Mouse (Mus musculus): ENCODE data around the gene Fam25c.

The Fam25c gene

GRCm38 (mm10) chr14:34355301-34355700 is at the start of gene Fam25c:
Gene Fam25c, minus strand, starts transcription at chr14:34355433.
- no peak for DNase-seq (ENCODE audit: low read depth, low spot score)

DNA sequence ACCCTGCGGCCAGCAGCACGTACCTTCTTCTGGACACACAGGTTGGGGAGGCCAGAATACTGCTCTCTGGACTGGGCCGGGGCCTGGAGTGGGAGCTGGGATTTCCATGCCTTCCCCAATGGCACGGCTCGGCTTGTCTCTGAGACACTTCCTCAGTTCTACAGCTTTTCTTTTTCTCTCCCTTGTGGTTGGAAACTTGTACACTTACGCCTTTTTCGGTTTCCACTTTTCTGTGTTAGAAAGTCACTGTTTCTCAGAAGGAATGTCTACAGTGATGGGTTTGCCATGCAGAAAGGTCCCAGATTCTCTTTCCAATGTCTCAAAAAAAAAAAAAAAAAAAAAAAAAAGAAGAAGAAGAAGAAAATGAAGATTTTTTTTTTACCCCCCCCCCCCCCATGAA is 48.2 kb upstream of the Fam25c start:
- no peak for DNase-seq (ENCODE audit: low read depth, low spot score)

GRCm38 (mm10) chr14:34402871-34403270 is 47.6 kb upstream of the Fam25c start:
- DNase-seq (ENCODE audit: low read depth, low spot score), result no peak

DNA sequence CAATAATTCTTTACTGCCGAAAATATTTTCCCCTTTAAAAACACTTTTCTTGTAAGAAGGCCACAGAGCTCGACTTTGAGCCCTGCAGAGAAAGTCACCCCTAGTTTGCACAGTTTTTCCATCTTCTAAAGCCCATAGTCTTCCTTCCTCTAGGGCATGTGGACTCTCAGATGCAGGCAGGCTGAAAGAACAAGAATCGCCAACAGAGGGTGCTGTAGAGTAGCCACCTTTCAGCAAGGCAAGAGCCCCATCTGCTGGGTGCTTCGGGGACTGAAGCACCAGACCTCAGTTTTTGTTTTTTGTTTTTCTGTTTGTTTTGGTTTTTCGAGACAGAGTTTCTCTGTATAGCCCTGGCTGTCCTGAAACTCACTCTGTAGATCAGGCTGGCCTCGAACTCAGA is 45.9 kb upstream of the Fam25c start:
- DNase-seq (ENCODE audit: low read depth, low spot score), result peak; percentile 93

DNA sequence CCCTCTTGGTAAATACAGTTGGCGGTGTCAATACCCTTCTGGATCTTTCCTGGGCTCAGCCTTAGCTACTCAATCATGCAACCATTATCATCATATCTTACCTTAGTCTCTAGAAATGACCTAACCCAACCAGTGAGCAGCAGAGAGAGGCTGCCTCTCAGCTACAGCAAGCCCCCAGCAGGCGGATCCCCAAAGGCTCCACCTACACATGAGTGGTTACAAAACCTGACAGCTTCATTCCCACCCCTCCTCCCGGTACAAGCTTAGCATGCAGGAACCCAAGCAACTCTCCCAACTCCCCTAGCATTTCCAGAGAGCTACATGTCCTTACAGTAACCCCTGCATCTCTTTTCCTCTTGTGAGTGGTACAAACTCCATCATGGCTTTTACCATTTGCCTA is 44.8 kb upstream of the Fam25c start:
- peak; percentile 58 for DNase-seq (ENCODE audit: low read depth, low spot score)

- DNase-seq (ENCODE audit: low read depth, low spot score), result no peak
Measured at GRCm38 (mm10) chr14:34399301-34399700, 44.1 kb upstream of the Fam25c start.

DNA sequence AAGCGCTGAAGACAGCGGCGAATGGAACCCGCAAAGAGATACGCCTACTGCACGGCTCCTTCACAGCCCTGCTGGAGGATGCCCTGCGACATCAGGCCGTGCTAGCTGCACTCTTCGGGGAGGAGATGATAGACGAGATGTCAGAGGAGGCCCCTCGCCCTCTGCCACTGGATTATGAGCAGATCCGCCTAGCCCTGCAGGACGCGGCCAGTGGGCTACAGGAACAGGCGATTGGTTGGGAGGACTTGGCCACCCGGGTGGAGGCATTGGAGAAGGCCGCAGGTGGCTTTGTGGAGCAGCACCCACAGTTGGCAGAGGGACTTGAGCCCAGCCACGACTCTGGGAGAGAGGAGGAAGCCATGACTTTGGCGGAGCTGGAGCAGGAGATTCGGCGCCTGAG is 43.7 kb upstream of the Fam25c start:
- DNase-seq (ENCODE audit: low read depth, low spot score), result peak; percentile 46

- no peak for DNase-seq (ENCODE audit: low read depth, low spot score)
Measured at GRCm38 (mm10) chr14:34397871-34398270, 42.6 kb upstream of the Fam25c start.

DNA sequence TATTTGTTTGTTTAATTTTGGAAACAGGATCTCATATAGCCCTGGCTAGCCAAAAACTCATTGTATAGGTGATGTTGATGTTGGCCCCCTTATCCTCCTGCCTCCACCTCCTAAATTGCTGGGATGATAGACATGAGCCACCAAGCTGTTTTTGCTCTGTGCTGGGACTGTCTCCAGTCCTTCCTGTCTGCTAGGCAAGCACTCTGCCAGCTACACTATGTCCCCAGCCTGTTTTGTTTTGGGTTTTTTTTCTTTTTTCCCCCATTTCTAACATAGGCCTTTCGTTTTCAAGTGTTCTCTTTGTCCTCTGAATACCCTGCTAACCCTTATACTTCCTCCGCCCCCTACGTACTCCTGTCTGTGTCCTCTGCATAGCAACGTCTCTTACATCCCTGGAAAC is 38.1 kb upstream of the Fam25c start:
- no peak for DNase-seq (ENCODE audit: low read depth, low spot score)

- DNase-seq (ENCODE audit: low read depth, low spot score), result peak; percentile 32
Measured at GRCm38 (mm10) chr14:34382921-34383704, 27.9 kb upstream of the Fam25c start.

DNA sequence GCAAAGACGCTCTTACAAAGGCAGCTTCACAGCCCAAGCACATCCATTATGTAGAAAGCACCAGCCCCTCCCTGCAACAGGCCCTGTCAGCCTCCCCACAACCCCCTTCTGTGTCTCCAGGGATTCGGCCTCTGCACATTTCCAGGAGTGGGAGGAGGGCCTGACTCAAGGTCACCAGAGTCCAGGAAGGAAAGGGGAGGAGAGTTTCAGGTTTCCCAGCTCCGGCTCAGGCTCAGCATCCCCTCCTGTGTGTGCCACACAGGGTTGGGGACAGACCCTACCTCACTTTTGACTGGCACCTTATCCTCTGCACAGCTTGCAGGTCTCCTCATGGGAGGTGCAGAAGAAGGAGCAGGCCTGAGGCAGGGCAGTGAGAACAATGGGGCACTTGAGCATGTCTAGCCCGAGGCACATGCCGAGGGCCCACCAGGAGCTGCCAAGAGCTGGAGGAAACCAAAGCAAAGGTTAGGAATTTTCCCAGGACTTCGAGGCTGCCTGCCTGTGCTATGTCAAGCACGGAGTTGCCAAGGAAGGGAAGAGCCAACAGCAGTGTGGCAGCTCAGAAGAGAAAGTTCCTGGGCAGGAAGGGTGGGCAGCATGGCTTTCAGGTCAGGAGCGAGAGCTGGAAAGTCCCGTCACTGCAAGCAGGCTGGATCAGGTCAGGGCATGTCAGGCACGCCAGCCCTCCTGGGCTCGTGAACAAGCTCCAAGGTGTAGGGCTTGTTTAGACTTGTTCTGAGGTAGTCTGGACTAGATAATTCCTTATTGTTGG is 23.5 kb upstream of the Fam25c start:
- peak; percentile 95 for DNase-seq (ENCODE audit: low read depth, low spot score)

GRCm38 (mm10) chr14:34377121-34377520 is 21.9 kb upstream of the Fam25c start:
- no peak for DNase-seq (ENCODE audit: low read depth, low spot score)

GRCm38 (mm10) chr14:34375941-34376340 is 20.7 kb upstream of the Fam25c start:
- no peak for DNase-seq (ENCODE audit: low read depth, low spot score)

GRCm38 (mm10) chr14:34375415-34375904 is 20.2 kb upstream of the Fam25c start, which contains the start of gene Mmrn2:
Gene Mmrn2, plus strand, starts transcription at chr14:34375465.
- DNase-seq (ENCODE audit: low read depth, low spot score), result no peak

DNA sequence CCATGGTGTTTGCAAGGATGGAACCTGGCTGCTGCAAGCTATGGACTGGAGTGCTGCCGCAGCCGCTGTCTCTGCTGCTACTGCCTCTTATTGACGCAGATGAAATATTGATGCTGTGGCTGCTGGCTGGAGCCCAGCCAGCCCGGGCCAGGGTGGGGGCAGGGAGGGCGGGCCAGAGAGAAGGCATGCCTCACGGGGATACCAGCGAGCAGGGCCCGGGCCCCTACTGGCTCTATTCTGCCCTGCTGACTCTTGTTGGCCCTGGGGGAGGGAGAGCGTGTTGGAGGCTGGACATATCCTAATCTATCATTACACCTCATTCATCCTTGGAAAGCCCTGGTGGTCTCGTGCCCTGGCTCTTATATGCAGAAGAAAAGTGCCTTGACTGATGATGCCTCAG is 19.3 kb upstream of the Fam25c start, which contains the start of gene Sncg:
Gene Sncg (minus strand): TSS at position 213 of the 400 bp plus-strand sequence.
- DNase-seq (ENCODE audit: low read depth, low spot score), result no peak

GRCm38 (mm10) chr14:34373581-34373980 is 18.3 kb upstream of the Fam25c start:
- DNase-seq (ENCODE audit: low read depth, low spot score), result no peak

DNA sequence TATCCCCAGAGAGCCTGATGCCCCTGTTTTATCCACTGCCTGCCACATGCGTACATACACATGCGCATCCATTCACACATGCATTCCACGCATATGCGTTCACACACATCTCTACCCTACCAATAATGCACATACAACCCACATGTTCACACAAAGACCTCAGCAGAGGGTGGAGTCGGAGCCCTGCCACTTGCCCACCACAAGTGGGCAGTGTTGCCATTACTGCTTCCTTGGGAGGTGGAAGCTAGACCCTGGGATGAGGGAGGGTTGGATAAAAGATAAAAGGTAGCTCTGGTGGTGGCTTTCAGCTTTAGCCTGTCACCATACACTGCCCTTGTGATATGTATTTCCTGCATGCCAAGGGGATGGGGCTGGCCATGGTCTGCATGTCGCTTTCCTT is 17.4 kb upstream of the Fam25c start:
- DNase-seq (ENCODE audit: low read depth, low spot score), result peak; percentile 87

- peak; percentile 60 for DNase-seq (ENCODE audit: low read depth, low spot score)
Measured at GRCm38 (mm10) chr14:34371763-34372162, 16.5 kb upstream of the Fam25c start.

- no peak for DNase-seq (ENCODE audit: low read depth, low spot score)
Measured at GRCm38 (mm10) chr14:34370921-34371320, 15.7 kb upstream of the Fam25c start.

GRCm38 (mm10) chr14:34370203-34370602 is 15.0 kb upstream of the Fam25c start:
- no peak for DNase-seq (ENCODE audit: low read depth, low spot score)

- peak; percentile 80 for DNase-seq (ENCODE audit: low read depth, low spot score)
Measured at GRCm38 (mm10) chr14:34365147-34365507, 9.9 kb upstream of the Fam25c start.

DNA sequence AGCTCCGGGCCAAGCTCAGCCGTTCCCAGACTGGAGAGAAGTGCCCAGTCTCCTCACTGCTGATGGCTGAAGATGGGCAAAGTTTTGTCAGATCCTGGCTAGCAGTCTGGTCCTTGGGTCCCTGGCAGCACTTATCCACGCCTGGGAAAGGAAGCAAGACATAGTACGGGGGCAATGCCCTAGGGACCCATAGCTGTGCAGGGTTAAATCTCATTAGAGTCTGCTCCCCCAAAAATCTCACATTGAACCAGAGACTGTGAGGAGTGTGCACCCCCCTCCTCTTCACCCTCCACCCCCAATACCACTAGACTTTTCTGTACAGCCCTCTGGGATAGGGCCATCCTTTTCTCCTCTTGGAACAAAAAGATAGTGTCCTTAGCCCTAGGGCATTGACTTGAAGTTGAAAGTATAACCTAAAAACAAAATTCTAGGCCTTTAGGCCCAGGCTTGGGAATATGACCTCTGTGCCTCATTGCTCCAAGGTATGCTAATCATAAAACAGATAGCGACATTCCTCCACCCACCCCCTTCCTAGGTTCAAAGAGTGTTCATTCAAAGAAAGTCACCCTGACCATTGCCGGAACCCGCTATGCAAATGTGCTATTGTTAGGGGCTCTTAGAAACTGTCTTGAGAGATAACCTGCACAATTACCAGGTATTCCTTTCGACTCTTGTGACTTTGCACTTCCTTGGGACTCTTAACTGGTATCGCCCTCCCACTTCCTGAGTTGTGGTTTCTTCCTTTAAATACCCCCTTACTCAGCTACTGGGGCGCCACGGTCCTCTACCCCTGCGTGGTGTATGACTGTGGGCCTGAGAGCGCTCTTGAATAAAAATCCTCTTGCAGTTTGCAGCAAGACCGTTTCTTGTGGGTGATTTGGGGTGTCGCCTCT is 9.3 kb upstream of the Fam25c start:
- peak; percentile 75 for DNase-seq (ENCODE audit: low read depth, low spot score)

All from ZHBTc4 (cell line).